Comparison of ENCODE assay signal across 8 mouse cellular contexts in the genomic region with DNA sequence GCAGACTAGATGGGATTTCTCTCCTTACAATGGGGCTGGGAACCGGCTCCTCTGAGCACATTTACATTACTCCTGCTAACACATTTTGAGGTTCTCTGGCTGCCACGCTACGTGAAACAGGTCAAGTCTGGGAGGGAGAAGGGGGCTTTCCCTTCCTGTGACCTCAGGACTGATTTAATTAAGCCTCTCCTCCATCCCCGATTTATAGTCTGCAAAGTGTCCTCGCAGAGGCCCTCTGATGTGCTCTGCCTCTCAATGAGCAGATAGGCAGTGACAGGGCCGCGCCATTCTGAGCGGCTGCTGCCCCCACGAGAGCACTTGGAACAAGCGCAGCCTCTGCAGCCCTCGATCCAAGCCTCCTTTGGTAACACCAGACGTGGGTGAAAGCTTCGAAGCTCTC.
A peak's percentile ranks its signal among the peaks of the same experiment; 100 is the strongest.
DNase-seq lines count a peak whose midpoint lies in the region; ATAC-seq and TF ChIP-seq lines count a peak whose summit lies in the region.

No protein-coding gene starts in this region.

- H3K27me3 ChIP-seq in forebrain, embryonic 13.5 days = no peaks in the 10 kb centered on the region
- H3K27me3 ChIP-seq in heart, postnatal 0 days (ENCODE audit: control insufficient read depth, insufficient read depth, low read length) = no peaks in the 10 kb centered on the region
- H3K27me3 ChIP-seq in liver, embryonic 14.5 days (ENCODE audit: control insufficient read depth, insufficient read depth, low read length) = no peaks in the 10 kb centered on the region
- no peaks in the 10 kb centered on the region for H3K27me3 ChIP-seq in neural tube, embryonic 14.5 days (ENCODE audit: control insufficient read depth, insufficient read depth, low read length)

- WGBS in forebrain, embryonic 13.5 days = under 1% methylated on average over 13 of the region's 13 CpGs
- 10% methylated on average over 13 of the region's 13 CpGs for WGBS in heart, postnatal 0 days
- WGBS in liver, embryonic 14.5 days (ENCODE audit: insufficient replicate concordance) = 11% methylated on average over 13 of the region's 13 CpGs
- 1% methylated on average over 13 of the region's 13 CpGs for WGBS in neural tube, embryonic 14.5 days

- H3K36me3 ChIP-seq in forebrain, embryonic 13.5 days (ENCODE audit: poor library complexity, severe bottlenecking) = no peaks in the 10 kb centered on the region
- no peaks in the 10 kb centered on the region for H3K36me3 ChIP-seq in heart, postnatal 0 days (replicated peaks; ENCODE audit: control insufficient read depth, insufficient read depth, low read length)
- no peaks in the 10 kb centered on the region for H3K36me3 ChIP-seq in liver, embryonic 14.5 days (replicated peaks; ENCODE audit: control insufficient read depth, insufficient read depth, low read depth)
- H3K36me3 ChIP-seq in neural tube, embryonic 14.5 days (ENCODE audit: control insufficient read depth, insufficient read depth, low read length) = no peaks in the 10 kb centered on the region

- peaks cover 10% of the 10 kb centered on the region for H3K4me1 ChIP-seq in forebrain, embryonic 13.5 days
- no peaks in the 10 kb centered on the region for H3K4me1 ChIP-seq in heart, postnatal 0 days (ENCODE audit: control insufficient read depth, insufficient read depth)
- no peaks in the 10 kb centered on the region for H3K4me1 ChIP-seq in liver, embryonic 14.5 days (replicated peaks; ENCODE audit: control insufficient read depth in 2 of 2, insufficient read depth in 2 of 2, low read length in 1 of 2)
- peaks cover 10% of the 10 kb centered on the region; the same call in 1 of the 2 replicates for H3K4me1 ChIP-seq in neural tube, embryonic 14.5 days (ENCODE audit: control insufficient read depth, insufficient read depth, low read length)

- H3K27ac ChIP-seq in forebrain, embryonic 13.5 days = 0 out of 2 replicates have a peak overlapping the region, but pooled peaks have one; percentile 16
- H3K27ac ChIP-seq in heart, postnatal 0 days (ENCODE audit: low read depth) = no peak overlapping the region
- H3K27ac ChIP-seq in liver, embryonic 14.5 days = no peak overlapping the region
- H3K27ac ChIP-seq in neural tube, embryonic 14.5 days (ENCODE audit: low read depth, low read length) = peak overlapping the region; percentile 53; the same call in 1 of the 2 replicates

- H3K4me2 ChIP-seq in forebrain, embryonic 13.5 days = peak overlapping the region; percentile 26; the same call in 1 of the 2 replicates
- H3K4me2 ChIP-seq in heart, postnatal 0 days (ENCODE audit: low read depth, low read length) = no peak overlapping the region
- H3K4me2 ChIP-seq in liver, embryonic 14.5 days (ENCODE audit: low read depth) = no peak overlapping the region
- peak overlapping the region; percentile 25; the same call in 1 of the 2 replicates for H3K4me2 ChIP-seq in neural tube, embryonic 14.5 days (ENCODE audit: low read depth, low read length)

- H3K9ac ChIP-seq in forebrain, embryonic 13.5 days = no peak overlapping the region
- no peak overlapping the region for H3K9ac ChIP-seq in heart, postnatal 0 days (replicated peaks; ENCODE audit: low read depth, low read length)
- no peak overlapping the region for H3K9ac ChIP-seq in liver, embryonic 14.5 days (replicated peaks)
- H3K9ac ChIP-seq in neural tube, embryonic 14.5 days (replicated peaks; ENCODE audit: low read depth, low read length) = no peak overlapping the region

- no peak overlapping the region for H3K4me3 ChIP-seq in forebrain, embryonic 13.5 days
- H3K4me3 ChIP-seq in heart, postnatal 0 days (ENCODE audit: low read depth, low read length) = no peak overlapping the region
- no peak overlapping the region for H3K4me3 ChIP-seq in liver, embryonic 14.5 days (ENCODE audit: insufficient read depth in 1 of 2, low read depth in 2 of 2, low read length in 2 of 2)
- H3K4me3 ChIP-seq in neural tube, embryonic 14.5 days (ENCODE audit: low read depth, low read length) = no peak overlapping the region

- H3K9me3 ChIP-seq in forebrain, embryonic 13.5 days (replicated peaks) = no peaks in the 10 kb centered on the region
- no peaks in the 10 kb centered on the region for H3K9me3 ChIP-seq in heart, postnatal 0 days (replicated peaks; ENCODE audit: control insufficient read depth, low read length)
- H3K9me3 ChIP-seq in liver, embryonic 14.5 days (ENCODE audit: control insufficient read depth, low read length) = no peaks in the 10 kb centered on the region
- H3K9me3 ChIP-seq in neural tube, embryonic 14.5 days (ENCODE audit: control insufficient read depth, low read length) = no peaks in the 10 kb centered on the region

- no peak for TF ChIP-seq EP300 in heart, postnatal 0 days (IDR thresholded peaks at IDR 0.05; ENCODE audit: low read depth)
- TF ChIP-seq EP300 in liver, embryonic 14.5 days (IDR thresholded peaks at IDR 0.05; ENCODE audit: low read depth) = no peak

- peak; percentile 87 for TF ChIP-seq CTCF in heart, postnatal 0 days (IDR thresholded peaks at IDR 0.05; ENCODE audit: low read depth)
- peak; percentile 71 for TF ChIP-seq CTCF in liver, embryonic 14.5 days (IDR thresholded peaks at IDR 0.05; ENCODE audit: low read depth)

- peak; percentile 96 for ATAC-seq in forebrain, embryonic 13.5 days
- ATAC-seq in heart, postnatal 0 days (ENCODE audit: insufficient read depth, low read depth) = peak; percentile 91
- ATAC-seq in liver, embryonic 14.5 days (ENCODE audit: insufficient read depth) = no peak
- peak; percentile 94 for ATAC-seq in neural tube, embryonic 14.5 days (ENCODE audit: low read depth)

- peak; percentile 29 for DNase-seq in CD4-positive helper T cell, adult 2 months (ENCODE audit: low read depth, low spot score)
- peak; percentile 80 for DNase-seq in brain, embryonic 18.5 days (ENCODE audit: low read depth, low spot score)
- peak; percentile 77 for DNase-seq in heart, postnatal 0 days (ENCODE audit: low spot score)
- DNase-seq in kidney, postnatal 4 days = peak; percentile 85 to 89
- DNase-seq in liver, embryonic 14.5 days (ENCODE audit: low read depth in 3 of 3, low spot score in 3 of 3) = peak in 1 of 3 experiments; percentile 13
- DNase-seq in testis, postnatal 10 days (ENCODE audit: low spot score) = peak; percentile 80

Comparison
In these comparisons a context has a peak if more than half of its experiments do, and no peak if none do; other contexts are left out.
1. H3K27ac ChIP-seq: peak in forebrain, embryonic 13.5 days (single experiment) and neural tube, embryonic 14.5 days (single experiment); none in heart, postnatal 0 days (single experiment) and liver, embryonic 14.5 days (single experiment).
2. H3K4me2 ChIP-seq: peak in forebrain, embryonic 13.5 days (single experiment) and neural tube, embryonic 14.5 days (single experiment); none in heart, postnatal 0 days (single experiment) and liver, embryonic 14.5 days (single experiment).